Mouse (Mus musculus) ES-Bruce4 (cell line): ENCODE measurements around the gene Sbf2. TPM values are rescaled to one million over a fixed set of nuclear protein-coding genes. Genes with fewer than 3 reads are reported as not detected.

Source experiments
- H3K27ac ChIP-seq: 2 replicates; pipeline ENCODE4 v1.5.1; 2012; ENCODE audit warnings: low read length, inconsistent platforms; ENCODE audit not compliant: insufficient read depth
- H3K27me3 ChIP-seq: 2 replicates; pipeline ENCODE4 v1.6.1; 2012; ENCODE audit warnings: mild to moderate bottlenecking, low read length, inconsistent platforms; ENCODE audit not compliant: control insufficient read depth, poor library complexity, insufficient read depth, severe bottlenecking
- H3K36me3 ChIP-seq: 2 replicates; pipeline ENCODE4 v1.6.1; 2012; ENCODE audit warnings: inconsistent platforms, mild to moderate bottlenecking, low read length, moderate library complexity; ENCODE audit not compliant: control insufficient read depth, poor library complexity, insufficient read depth, severe bottlenecking
- H3K4me1 ChIP-seq: one replicate; pipeline ENCODE4 v1.8.1; 2011; ENCODE audit warnings: low read length; ENCODE audit not compliant: control insufficient read depth, insufficient read depth
- H3K4me3 ChIP-seq: 2 replicates; pipeline ENCODE4 v1.5.1; 2011; ENCODE audit warnings: low read depth, mild to moderate bottlenecking, low read length
- H3K9ac ChIP-seq: 2 replicates; pipeline ENCODE4 v1.6.1; 2012; ENCODE audit warnings: low read depth, mild to moderate bottlenecking, inconsistent platforms; ENCODE audit not compliant: poor library complexity, severe bottlenecking
- H3K9me3 ChIP-seq: replicated peaks from 2 replicates; pipeline ENCODE4 v1.6.1; 2012; ENCODE audit warnings: mild to moderate bottlenecking, low read length, inconsistent platforms; ENCODE audit not compliant: control insufficient read depth, poor library complexity, insufficient read depth, severe bottlenecking
- CTCF ChIP-seq: IDR thresholded peaks from one replicate; pipeline ENCODE4 v1.8.1; 2011; ENCODE audit warnings: low read depth, low read length
- EP300 ChIP-seq: IDR thresholded peaks from 2 replicates; pipeline ENCODE4 v1.6.1; 2011; ENCODE audit warnings: low read depth, low read length; ENCODE audit not compliant: insufficient read depth
- POLR2A ChIP-seq: IDR thresholded peaks from one replicate; pipeline ENCODE4 v1.8.1; 2011; ENCODE audit warnings: low read length; ENCODE audit not compliant: insufficient read depth
- polyA plus RNA-seq: library from polyadenylated mRNA; stranded (reverse); fragments of >200 nt; gene quantifications from 2 replicates; pipeline ENCODE4 v1.2.4, GENCODE M21; 2011; ENCODE audit warnings: low read depth; ENCODE audit not compliant: missing spikeins, insufficient read depth, insufficient read length

Gene Sbf2
- polyA plus RNA-seq, 1 experiment = 65.5 TPM

GRCm38 (mm10) chr7:110270455-110270854 is 344.3 kb downstream of the Sbf2 start:
- Histone ChIP-seq H3K27ac (no peak overlapping the region), H3K27me3 (no peaks in the 10 kb centered on the region), H3K9ac (no peak overlapping the region), H3K4me1 (no peaks in the 10 kb centered on the region), H3K9me3 (no peaks in the 10 kb centered on the region), H3K4me3 (no peak overlapping the region), H3K36me3 (peaks cover 4% of the 10 kb centered on the region; the same call in 1 of the 2 replicates)
- no peak for TF ChIP-seq EP300
- TF ChIP-seq CTCF = no peak
- no peak for TF ChIP-seq POLR2A

- Histone ChIP-seq H3K9me3 (no peaks in the 10 kb centered on the region), H3K9ac (no peak overlapping the region), H3K27ac (no peak overlapping the region), H3K27me3 (no peaks in the 10 kb centered on the region), H3K4me1 (no peaks in the 10 kb centered on the region), H3K4me3 (no peak overlapping the region), H3K36me3 (0 out of 2 replicates have a peak, but pooled peaks cover 3% of the 10 kb centered on the region)
- TF ChIP-seq CTCF (no peak), POLR2A (no peak), EP300 (no peak)
Observed at GRCm38 (mm10) chr7:110269777-110270176, 344.9 kb downstream of the Sbf2 start.

- no peak overlapping the region for H3K4me3 ChIP-seq
- H3K27ac ChIP-seq = no peak overlapping the region
- no peaks in the 10 kb centered on the region; the same call in 1 of the 2 replicates for H3K36me3 ChIP-seq
- H3K9ac ChIP-seq = no peak overlapping the region
- no peaks in the 10 kb centered on the region for H3K9me3 ChIP-seq
- H3K4me1 ChIP-seq = no peaks in the 10 kb centered on the region
- no peaks in the 10 kb centered on the region for H3K27me3 ChIP-seq
- TF ChIP-seq CTCF = no peak
- TF ChIP-seq EP300 = no peak
- TF ChIP-seq POLR2A = no peak
Observed at GRCm38 (mm10) chr7:110268511-110268910, 346.2 kb downstream of the Sbf2 start.

GRCm38 (mm10) chr7:110267994-110268393 is 346.7 kb downstream of the Sbf2 start:
- Histone ChIP-seq H3K4me1 (no peaks in the 10 kb centered on the region), H3K9ac (no peak overlapping the region), H3K9me3 (no peaks in the 10 kb centered on the region), H3K36me3 (no peaks in the 10 kb centered on the region; the same call in 1 of the 2 replicates), H3K27me3 (no peaks in the 10 kb centered on the region), H3K4me3 (no peak overlapping the region), H3K27ac (no peak overlapping the region)
- no peak for TF ChIP-seq EP300
- TF ChIP-seq CTCF = no peak
- no peak for TF ChIP-seq POLR2A

GRCm38 (mm10) chr7:110267014-110267413 is 347.7 kb downstream of the Sbf2 start:
- no peaks in the 10 kb centered on the region; the same call in 1 of the 2 replicates for H3K36me3 ChIP-seq
- H3K4me1 ChIP-seq = no peaks in the 10 kb centered on the region
- H3K9ac ChIP-seq = no peak overlapping the region
- H3K27ac ChIP-seq = no peak overlapping the region
- no peak overlapping the region for H3K4me3 ChIP-seq
- TF ChIP-seq EP300 (no peak), CTCF (no peak), POLR2A (no peak)
- H3K27me3 ChIP-seq = no peaks in the 10 kb centered on the region
- H3K9me3 ChIP-seq = no peaks in the 10 kb centered on the region

GRCm38 (mm10) chr7:110265796-110266195 is 348.9 kb downstream of the Sbf2 start:
- TF ChIP-seq POLR2A (no peak), CTCF (peak; percentile 93), EP300 (no peak)
- H3K4me3 ChIP-seq = no peak overlapping the region
- H3K9me3 ChIP-seq = no peaks in the 10 kb centered on the region
- H3K27ac ChIP-seq = no peak overlapping the region
- H3K36me3 ChIP-seq = no peaks in the 10 kb centered on the region; the same call in 1 of the 2 replicates
- H3K9ac ChIP-seq = no peak overlapping the region
- H3K27me3 ChIP-seq = no peaks in the 10 kb centered on the region
- no peaks in the 10 kb centered on the region for H3K4me1 ChIP-seq
